Mouse (Mus musculus): ENCODE results near the gene Ifnab. TPM values are rescaled to one million over a fixed set of nuclear protein-coding genes. Genes with fewer than 3 reads are reported as not detected.

The Ifnab gene
- total RNA-seq (2012; rRNA removed) (not detected in 2 replicates), total RNA-seq (2014; rRNA removed) (not detected in 2 replicates), polyA plus RNA-seq (2012; ENCODE audit: insufficient read length, low read depth) (not detected in 2 replicates)

DNA sequence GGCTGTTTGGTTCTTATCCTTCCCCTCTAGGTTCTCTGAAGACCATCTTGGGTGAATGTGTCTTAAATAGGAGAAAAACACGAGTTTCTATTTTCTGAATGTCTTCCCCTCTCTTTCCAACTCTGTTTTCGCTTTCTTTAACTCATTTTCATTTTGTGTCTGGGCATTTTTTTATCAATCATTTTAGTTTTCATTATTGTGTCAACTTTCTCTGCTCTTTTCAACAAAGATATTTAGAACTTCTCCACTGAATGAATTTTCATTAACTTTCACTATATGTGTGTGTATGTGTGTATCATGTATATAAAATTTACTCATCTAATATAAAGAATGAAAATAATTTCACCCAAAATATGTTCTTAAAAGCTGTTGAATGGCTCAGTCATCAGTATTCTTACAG is at the start of gene Ifnab:
Ifnab (minus strand) TSS at position 101 of the 400 bp plus-strand sequence.
- H3K27me3 ChIP-seq (replicated peaks), result peaks cover 15% of the 10 kb centered on the region

DNA sequence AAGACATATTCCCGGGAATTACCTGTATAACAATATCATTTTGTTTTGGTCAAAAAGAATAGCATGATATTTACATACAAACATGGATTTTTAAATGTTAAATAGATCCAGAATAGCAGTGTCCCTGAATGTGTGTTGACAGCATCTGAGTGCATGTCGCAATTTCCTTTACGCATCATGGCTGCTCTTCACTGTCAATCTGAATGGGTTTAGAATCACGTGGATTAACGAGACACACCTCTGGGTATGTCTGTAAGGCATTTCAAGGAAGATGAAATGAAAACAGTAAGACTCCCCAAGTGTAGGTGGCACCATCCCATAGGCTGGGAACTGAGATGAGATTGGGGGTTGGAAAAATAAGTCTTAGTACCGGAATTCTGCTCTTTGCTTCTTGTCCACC is 47.9 kb upstream of the Ifnab start:
- peaks cover 5 to 7% of the 10 kb centered on the region in 2 experiments for H3K4me1 ChIP-seq (ENCODE audit: control insufficient read depth in 1 of 2, insufficient read depth in 2 of 2)
- no peak overlapping the region for H3K9ac ChIP-seq (ENCODE audit: insufficient read depth, low read depth)
- no peaks in the 10 kb centered on the region for H3K36me3 ChIP-seq (replicated peaks in 1 of 2; ENCODE audit: control insufficient read depth in 1 of 2, insufficient read depth in 1 of 2, low read length in 1 of 2)
- dilution Hi-C loops (cut with MboI; ENCODE audit: extremely low pct_ligation_motif_present, extremely low pct_unique_long_range_greater_than_20kb, low sequenced_read_pairs), result no loop called here
- H3K4me3 ChIP-seq (replicated peaks in 1 of 3; ENCODE audit: low read depth in 2 of 3, low read length in 2 of 3, poor library complexity in 1 of 3), result no peak overlapping the region
- H3K27me3 ChIP-seq (replicated peaks), result peaks cover 62% of the 10 kb centered on the region
- in situ Hi-C loops (cut with MboI; ENCODE audit: low pct_ligation_motif_present, low pct_unique_long_range_greater_than_20kb, low sequenced_read_pairs), result loop anchor here (5.0 kb wide), 1 partner anchor 37 kb away; no protein-coding TSS in a partner anchor
- no peak for DNase-seq (ENCODE audit: extremely low read depth)
- H3K4me2 ChIP-seq (ENCODE audit: insufficient read depth, low read depth, poor library complexity, severe bottlenecking), result no peak overlapping the region
- no peaks in the 10 kb centered on the region for H3K79me2 ChIP-seq (replicated peaks; ENCODE audit: control insufficient read depth, extremely low read depth, insufficient read depth, poor library complexity, severe bottlenecking)
- H3K9me3 ChIP-seq (replicated peaks; ENCODE audit: low read length), result no peaks in the 10 kb centered on the region
- no peak for TF ChIP-seq JUND (conservative IDR thresholded peaks at IDR 0.05; ENCODE audit: low read depth, low read length)
- no peak for TF ChIP-seq CHD1 (IDR thresholded peaks at IDR 0.05; ENCODE audit: low read depth, low read length)
- TF ChIP-seq E2F4 (IDR thresholded peaks at IDR 0.05; ENCODE audit: insufficient replicate concordance, low read depth, low read length), result no peak
- no peak for TF ChIP-seq NELFE (IDR thresholded peaks at IDR 0.05; ENCODE audit: low read depth, low read length)
- TF ChIP-seq BHLHE40 (IDR thresholded peaks at IDR 0.05; ENCODE audit: low read depth, low read length), result no peak
- no peak for TF ChIP-seq EP300 (IDR thresholded peaks at IDR 0.05; ENCODE audit: low read length)
- no peak overlapping the region for H3K27ac ChIP-seq (ENCODE audit: insufficient read depth, low read depth)

More for the DNA sequence above, at the start of gene Ifnab:
- Histone ChIP-seq H3K27ac (ENCODE audit: insufficient read depth, low read depth) (no peak within 1 kb of the TSS), H3K79me2 (replicated peaks; ENCODE audit: control insufficient read depth, extremely low read depth, insufficient read depth, poor library complexity, severe bottlenecking) (no peaks in the 10 kb centered on the region), H3K9me3 (replicated peaks; ENCODE audit: low read length) (no peaks in the 10 kb centered on the region), H3K4me2 (ENCODE audit: insufficient read depth, low read depth, poor library complexity, severe bottlenecking) (no peak within 1 kb of the TSS), H3K4me1 (ENCODE audit: control insufficient read depth in 1 of 2, insufficient read depth in 2 of 2) (peaks cover 0 to 5% of the 10 kb centered on the region in 2 experiments; a peak in 2 of 4 replicates), H3K36me3 (replicated peaks in 1 of 2; ENCODE audit: control insufficient read depth in 1 of 2, insufficient read depth in 1 of 2, low read length in 1 of 2) (no peaks in the 10 kb centered on the region), H3K4me3 (replicated peaks in 1 of 3; ENCODE audit: low read depth in 2 of 3, low read length in 2 of 3, poor library complexity in 1 of 3) (no peak within 1 kb of the TSS), H3K9ac (ENCODE audit: insufficient read depth, low read depth) (no peak within 1 kb of the TSS)
- in situ Hi-C loops (cut with MboI; ENCODE audit: low pct_ligation_motif_present, low pct_unique_long_range_greater_than_20kb, low sequenced_read_pairs), result no loop called here
- dilution Hi-C loops (cut with MboI; ENCODE audit: extremely low pct_ligation_motif_present, extremely low pct_unique_long_range_greater_than_20kb, low sequenced_read_pairs), result no loop called here
- TF ChIP-seq SIN3A (IDR thresholded peaks at IDR 0.05; ENCODE audit: low read length) (no peak), MAFK (IDR thresholded peaks at IDR 0.05; ENCODE audit: insufficient replicate concordance, low read length) (no peak), UBTF (IDR thresholded peaks at IDR 0.05; ENCODE audit: low read depth, low read length) (no peak), SMC3 (IDR thresholded peaks at IDR 0.05; ENCODE audit: low read depth, low read length) (no peak), MAX (IDR thresholded peaks at IDR 0.05; ENCODE audit: low read length) (no peak), KAT2A (IDR thresholded peaks at IDR 0.05; ENCODE audit: insufficient replicate concordance, low read length) (no peak), ZKSCAN1 (IDR thresholded peaks at IDR 0.05; ENCODE audit: borderline replicate concordance, low read depth, low read length) (no peak), MXI1 (IDR thresholded peaks at IDR 0.05; ENCODE audit: low read depth, low read length) (no peak), ETS1 (conservative IDR thresholded peaks at IDR 0.05; ENCODE audit: low read depth, low read length) (no peak)
- no peak for DNase-seq (ENCODE audit: extremely low read depth)

Measured in CH12.LX (cell line).